Mouse (Mus musculus): ENCODE measurements around the gene Pdzd2. TPM values are rescaled to one million over a fixed set of nuclear protein-coding genes. Genes with fewer than 3 reads are reported as not detected.
A peak's percentile ranks its signal among the peaks of the same experiment; 100 is the strongest.

Gene Pdzd2
- polyA plus RNA-seq, 1 experiment from 2014 or later, result 29.0 TPM

DNA sequence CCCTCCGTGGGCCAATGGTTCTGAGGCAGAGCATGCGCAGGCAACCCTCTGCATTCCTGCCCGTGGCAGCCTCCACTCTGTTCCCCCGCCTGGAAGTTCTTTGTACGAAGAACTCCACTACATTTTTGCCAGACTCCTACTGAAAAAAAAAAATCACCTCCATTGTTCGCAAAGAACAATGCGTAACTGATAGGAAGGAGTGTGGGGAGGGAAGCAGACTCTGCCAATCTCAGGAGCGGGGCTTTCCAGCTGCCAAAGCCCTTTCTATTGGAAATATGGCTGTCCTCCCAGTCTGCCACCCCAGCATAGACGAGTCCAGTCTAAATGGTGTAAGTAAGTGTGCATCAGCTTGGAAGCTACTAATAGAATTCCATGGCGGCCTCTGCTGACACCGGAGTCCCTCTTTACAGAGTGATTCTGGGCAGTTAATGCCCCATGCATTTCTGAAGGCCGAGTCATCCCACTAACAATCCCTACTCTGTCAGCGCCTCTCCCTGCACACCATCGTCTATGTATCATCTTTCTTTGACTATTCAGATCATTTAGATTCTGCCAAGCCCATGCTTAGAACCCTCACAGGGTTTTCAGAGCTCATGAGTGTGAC, 221.3 kb downstream of the Pdzd2 start:
- ATAC-seq (ENCODE audit: low FRiP score, low TSS enrichment), result no peak
- no peaks in the 10 kb centered on the region for H3K27me3 ChIP-seq (ENCODE audit: insufficient read depth, low read length)
- H3K27ac ChIP-seq (ENCODE audit: low read length), result peak overlapping the region; percentile 76; the same call in 1 of the 2 replicates
- no peak overlapping the region; the same call in 1 of the 2 replicates for H3K9ac ChIP-seq (replicated peaks; ENCODE audit: low read length)
- H3K4me2 ChIP-seq (replicated peaks; ENCODE audit: low read depth, low read length), result no peak overlapping the region
- H3K9me3 ChIP-seq (ENCODE audit: low read length), result no peaks in the 10 kb centered on the region
- peaks cover 3% of the 10 kb centered on the region; the same call in 1 of the 2 replicates for H3K36me3 ChIP-seq (ENCODE audit: insufficient read depth, low read length)
- no peak overlapping the region for H3K4me3 ChIP-seq (ENCODE audit: low read length)
- 48% methylated on average over 14 of the region's 14 CpGs for WGBS
- H3K4me1 ChIP-seq (ENCODE audit: insufficient read depth, low read length), result peaks cover 29% of the 10 kb centered on the region

DNA sequence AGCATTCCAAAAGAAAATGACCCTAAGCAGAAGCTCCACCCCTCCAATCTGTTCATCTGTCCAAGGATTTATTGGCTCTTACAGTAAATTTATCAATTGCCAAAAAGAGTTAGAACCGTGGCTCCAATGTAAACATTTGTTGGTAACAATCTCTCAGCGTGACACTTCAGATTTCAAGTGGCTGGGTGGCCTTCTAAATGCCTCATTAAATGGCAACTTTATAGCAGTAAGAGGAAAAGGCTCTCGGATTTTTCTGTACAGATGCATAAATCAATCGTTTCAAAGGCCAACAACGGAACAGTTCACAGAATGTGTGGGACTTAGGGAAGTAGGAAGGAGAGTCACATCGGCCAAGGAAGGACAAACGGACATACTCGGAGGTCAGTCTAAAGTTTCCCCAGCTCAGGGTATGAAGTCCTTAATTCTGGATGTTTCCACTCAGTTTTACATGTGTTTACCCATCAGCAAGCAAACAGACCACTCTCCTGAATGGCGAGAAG, 222.4 kb downstream of the Pdzd2 start:
- no peaks in the 10 kb centered on the region for H3K9me3 ChIP-seq (ENCODE audit: low read length)
- H3K4me2 ChIP-seq (replicated peaks; ENCODE audit: low read depth, low read length), result no peak overlapping the region
- H3K4me1 ChIP-seq (ENCODE audit: insufficient read depth, low read length), result peaks cover 29% of the 10 kb centered on the region
- 17% methylated on average over 9 of the region's 9 CpGs for WGBS
- peak; percentile 74 for ATAC-seq (ENCODE audit: low FRiP score, low TSS enrichment)
- H3K36me3 ChIP-seq (ENCODE audit: insufficient read depth, low read length), result peaks cover 3% of the 10 kb centered on the region; the same call in 1 of the 2 replicates
- H3K9ac ChIP-seq (replicated peaks; ENCODE audit: low read length), result no peak overlapping the region
- no peak overlapping the region for H3K4me3 ChIP-seq (ENCODE audit: low read length)
- no peaks in the 10 kb centered on the region for H3K27me3 ChIP-seq (ENCODE audit: insufficient read depth, low read length)
- peak overlapping the region; percentile 76 for H3K27ac ChIP-seq (ENCODE audit: low read length)

DNA sequence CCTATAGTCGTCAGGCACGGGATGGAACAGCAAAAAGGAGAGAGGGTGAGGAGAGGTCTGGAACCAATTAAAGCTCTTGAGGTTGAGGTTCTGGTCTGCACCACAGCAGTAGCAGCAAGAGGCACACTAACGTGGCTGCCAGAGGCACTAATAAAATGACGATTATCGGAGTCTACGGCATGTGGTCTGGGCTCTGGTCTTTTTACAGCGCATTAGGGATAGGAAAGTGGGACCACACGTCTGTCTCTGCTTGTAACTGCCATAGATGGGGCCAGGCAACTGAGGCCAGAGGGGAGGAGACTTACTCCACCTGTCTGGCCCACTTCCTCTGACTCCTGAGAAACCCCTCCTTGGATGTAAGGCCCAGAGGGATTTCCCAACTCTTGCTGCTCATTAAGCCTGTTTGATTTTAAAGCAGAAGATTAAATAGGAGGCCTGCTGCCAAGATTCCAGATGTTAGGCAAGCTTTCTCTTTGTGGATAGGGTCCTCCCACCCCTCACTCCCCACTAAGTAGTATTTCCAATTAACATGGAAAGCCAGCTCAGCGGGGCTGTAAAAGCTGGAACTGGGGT, 224.4 kb downstream of the Pdzd2 start:
- H3K4me2 ChIP-seq (replicated peaks; ENCODE audit: low read depth, low read length), result no peak overlapping the region
- H3K4me1 ChIP-seq (ENCODE audit: insufficient read depth, low read length), result peaks cover 29% of the 10 kb centered on the region
- H3K4me3 ChIP-seq (ENCODE audit: low read length), result no peak overlapping the region
- H3K9me3 ChIP-seq (ENCODE audit: low read length), result no peaks in the 10 kb centered on the region
- no peak overlapping the region for H3K9ac ChIP-seq (replicated peaks; ENCODE audit: low read length)
- ATAC-seq (ENCODE audit: low FRiP score, low TSS enrichment), result no peak
- peak overlapping the region; percentile 14; the same call in 1 of the 2 replicates for H3K27ac ChIP-seq (ENCODE audit: low read length)
- 50% methylated on average over 9 of the region's 9 CpGs for WGBS
- 0 out of 2 replicates have a peak, but pooled peaks cover 3% of the 10 kb centered on the region for H3K36me3 ChIP-seq (ENCODE audit: insufficient read depth, low read length)
- H3K27me3 ChIP-seq (ENCODE audit: insufficient read depth, low read length), result no peaks in the 10 kb centered on the region

DNA sequence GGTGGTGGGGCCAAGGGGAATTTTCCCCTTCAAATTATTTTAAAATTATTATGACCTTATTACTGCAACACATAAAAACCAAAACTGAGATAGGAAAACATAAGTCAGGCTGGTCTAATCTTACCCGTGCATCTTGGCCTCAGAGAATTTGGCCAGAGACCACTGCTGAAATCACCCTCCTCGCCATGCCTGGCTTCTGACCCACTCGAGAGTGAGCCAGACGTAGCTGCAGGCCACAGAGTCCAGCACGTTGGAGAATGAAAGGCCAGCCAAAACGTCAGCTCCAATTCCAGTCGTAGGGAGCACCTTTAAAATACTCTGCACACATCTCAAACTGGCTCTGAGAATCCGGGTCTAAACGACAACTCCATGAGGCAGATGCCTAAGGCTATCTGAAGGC, 226.2 kb downstream of the Pdzd2 start:
- H3K9ac ChIP-seq (replicated peaks; ENCODE audit: low read length), result no peak overlapping the region
- no peaks in the 10 kb centered on the region for H3K9me3 ChIP-seq (ENCODE audit: low read length)
- no peak overlapping the region for H3K27ac ChIP-seq (ENCODE audit: low read length)
- peaks cover 19% of the 10 kb centered on the region for H3K4me1 ChIP-seq (ENCODE audit: insufficient read depth, low read length)
- no peak overlapping the region for H3K4me3 ChIP-seq (ENCODE audit: low read length)
- H3K4me2 ChIP-seq (replicated peaks; ENCODE audit: low read depth, low read length), result no peak overlapping the region
- 0 out of 2 replicates have a peak, but pooled peaks cover 3% of the 10 kb centered on the region for H3K36me3 ChIP-seq (ENCODE audit: insufficient read depth, low read length)
- no peak for ATAC-seq (ENCODE audit: low FRiP score, low TSS enrichment)
- no peaks in the 10 kb centered on the region for H3K27me3 ChIP-seq (ENCODE audit: insufficient read depth, low read length)
- WGBS, result 63% methylated on average over 9 of the region's 9 CpGs

DNA sequence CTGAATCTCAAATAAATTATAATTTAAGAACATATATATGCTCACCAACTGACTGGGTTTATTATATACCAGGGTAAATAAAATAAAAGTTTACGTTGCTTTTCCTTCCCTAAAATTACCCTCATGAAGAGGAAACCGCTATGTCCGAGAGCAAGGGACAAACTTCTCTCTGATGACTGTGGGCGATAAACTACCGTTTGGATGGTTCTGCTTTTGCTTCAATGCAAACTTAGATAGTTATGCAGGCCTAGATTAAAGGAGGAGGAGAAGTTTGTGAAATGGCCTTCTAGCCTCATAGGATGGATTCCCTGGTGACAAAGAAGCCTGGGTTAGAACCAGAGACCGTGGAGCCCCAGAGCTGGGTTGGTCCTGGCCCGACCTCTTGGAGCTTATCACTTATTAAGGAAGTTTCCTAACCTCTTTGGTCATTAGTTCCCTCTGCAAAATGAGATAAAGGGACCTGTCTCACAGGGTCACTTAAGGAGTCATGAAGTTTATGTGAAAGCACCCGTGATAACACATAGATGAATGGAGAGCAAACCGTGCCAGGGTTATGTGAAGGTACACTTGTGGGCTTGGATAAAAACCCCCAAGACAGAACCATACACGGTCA, 230.9 kb downstream of the Pdzd2 start:
- Histone ChIP-seq H3K27me3 (ENCODE audit: insufficient read depth, low read length) (no peaks in the 10 kb centered on the region), H3K9ac (replicated peaks; ENCODE audit: low read length) (no peak overlapping the region), H3K9me3 (ENCODE audit: low read length) (no peaks in the 10 kb centered on the region), H3K4me1 (ENCODE audit: insufficient read depth, low read length) (no peaks in the 10 kb centered on the region), H3K27ac (ENCODE audit: low read length) (no peak overlapping the region), H3K36me3 (ENCODE audit: insufficient read depth, low read length) (0 out of 2 replicates have a peak, but pooled peaks cover 3% of the 10 kb centered on the region), H3K4me2 (replicated peaks; ENCODE audit: low read depth, low read length) (no peak overlapping the region), H3K4me3 (ENCODE audit: low read length) (no peak overlapping the region)
- ATAC-seq (ENCODE audit: low FRiP score, low TSS enrichment), result no peak
- 85% methylated on average over 10 of the region's 10 CpGs for WGBS

DNA sequence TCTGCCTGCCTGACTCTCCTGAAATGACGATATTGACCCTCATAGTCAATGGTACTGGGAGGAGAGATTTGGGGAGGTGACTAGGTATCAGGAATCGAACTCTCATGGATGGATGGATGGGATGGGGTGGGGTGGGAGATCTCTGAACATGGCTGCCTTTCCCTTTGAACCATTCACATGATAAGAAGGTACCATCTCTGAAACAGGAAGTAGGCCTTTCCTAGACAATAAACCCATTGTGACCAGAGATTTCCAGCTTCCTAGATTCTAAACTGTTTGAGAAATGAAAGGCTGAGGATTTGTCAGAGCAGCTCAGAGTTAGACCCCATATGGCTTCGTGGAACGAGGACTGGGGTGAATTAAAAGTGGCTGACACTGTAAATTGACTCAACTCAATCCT, 232.2 kb downstream of the Pdzd2 start:
- H3K4me1 ChIP-seq (ENCODE audit: insufficient read depth, low read length), result no peaks in the 10 kb centered on the region
- H3K27me3 ChIP-seq (ENCODE audit: insufficient read depth, low read length), result no peaks in the 10 kb centered on the region
- H3K9ac ChIP-seq (replicated peaks; ENCODE audit: low read length), result no peak overlapping the region
- H3K4me3 ChIP-seq (ENCODE audit: low read length), result no peak overlapping the region
- H3K4me2 ChIP-seq (replicated peaks; ENCODE audit: low read depth, low read length), result no peak overlapping the region
- ATAC-seq (ENCODE audit: low FRiP score, low TSS enrichment), result no peak
- 0 out of 2 replicates have a peak, but pooled peaks cover 3% of the 10 kb centered on the region for H3K36me3 ChIP-seq (ENCODE audit: insufficient read depth, low read length)
- no peak overlapping the region for H3K27ac ChIP-seq (ENCODE audit: low read length)
- 76% methylated on average over 4 of the region's 4 CpGs for whole genome bisulfite sequencing
- no peaks in the 10 kb centered on the region for H3K9me3 ChIP-seq (ENCODE audit: low read length)

DNA sequence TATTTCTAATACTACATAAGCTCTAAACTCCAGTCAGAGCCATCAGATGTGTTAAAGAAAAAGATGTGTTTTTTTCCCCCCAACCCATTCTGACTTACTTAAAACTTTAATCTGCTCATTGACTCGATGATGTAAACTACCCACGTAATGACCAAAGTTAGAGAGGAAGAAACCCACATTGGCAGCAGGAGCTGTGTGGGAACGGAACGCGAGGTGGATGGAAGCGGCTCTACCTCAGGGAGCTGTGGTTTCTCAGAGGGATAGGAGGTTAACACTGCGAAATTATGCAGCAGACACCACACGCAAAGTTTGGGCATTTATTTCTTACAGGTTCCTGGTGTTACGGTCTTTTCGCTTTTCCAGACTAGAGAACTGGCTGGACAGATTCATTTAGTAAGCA, 233.2 kb downstream of the Pdzd2 start:
- Histone ChIP-seq H3K4me1 (ENCODE audit: insufficient read depth, low read length) (no peaks in the 10 kb centered on the region), H3K36me3 (ENCODE audit: insufficient read depth, low read length) (no peaks in the 10 kb centered on the region), H3K9me3 (ENCODE audit: low read length) (no peaks in the 10 kb centered on the region), H3K4me3 (ENCODE audit: low read length) (no peak overlapping the region), H3K27ac (ENCODE audit: low read length) (no peak overlapping the region), H3K9ac (replicated peaks; ENCODE audit: low read length) (no peak overlapping the region), H3K4me2 (replicated peaks; ENCODE audit: low read depth, low read length) (no peak overlapping the region), H3K27me3 (ENCODE audit: insufficient read depth, low read length) (no peaks in the 10 kb centered on the region)
- ATAC-seq (ENCODE audit: low FRiP score, low TSS enrichment), result no peak
- WGBS, result 72% methylated on average over 10 of the region's 10 CpGs

DNA sequence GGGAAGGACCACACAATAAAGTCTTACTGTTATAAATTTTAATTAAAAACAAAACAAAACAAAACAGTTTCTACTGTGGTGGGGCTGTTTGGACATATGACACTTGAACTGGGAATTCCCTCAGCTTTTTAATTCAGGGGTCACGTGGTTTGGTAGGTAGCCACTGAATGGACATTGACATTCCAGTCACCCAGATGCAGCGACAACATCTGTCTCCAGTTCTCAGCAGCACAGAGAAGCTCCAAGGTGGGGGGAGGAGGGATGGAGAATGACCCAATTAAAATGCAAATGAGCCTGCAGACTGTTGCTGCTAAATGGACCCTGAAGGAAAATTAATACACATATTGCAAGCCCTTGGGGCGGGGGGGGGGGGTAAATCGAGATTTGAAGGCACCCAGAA, 233.6 kb downstream of the Pdzd2 start:
- Histone ChIP-seq H3K27ac (ENCODE audit: low read length) (no peak overlapping the region), H3K4me1 (ENCODE audit: insufficient read depth, low read length) (no peaks in the 10 kb centered on the region), H3K9ac (replicated peaks; ENCODE audit: low read length) (no peak overlapping the region), H3K4me2 (replicated peaks; ENCODE audit: low read depth, low read length) (no peak overlapping the region), H3K4me3 (ENCODE audit: low read length) (no peak overlapping the region), H3K9me3 (ENCODE audit: low read length) (no peaks in the 10 kb centered on the region), H3K36me3 (ENCODE audit: insufficient read depth, low read length) (no peaks in the 10 kb centered on the region), H3K27me3 (ENCODE audit: insufficient read depth, low read length) (no peaks in the 10 kb centered on the region)
- 46% methylated on average over 4 of the region's 4 CpGs for WGBS
- ATAC-seq (ENCODE audit: low FRiP score, low TSS enrichment), result no peak

DNA sequence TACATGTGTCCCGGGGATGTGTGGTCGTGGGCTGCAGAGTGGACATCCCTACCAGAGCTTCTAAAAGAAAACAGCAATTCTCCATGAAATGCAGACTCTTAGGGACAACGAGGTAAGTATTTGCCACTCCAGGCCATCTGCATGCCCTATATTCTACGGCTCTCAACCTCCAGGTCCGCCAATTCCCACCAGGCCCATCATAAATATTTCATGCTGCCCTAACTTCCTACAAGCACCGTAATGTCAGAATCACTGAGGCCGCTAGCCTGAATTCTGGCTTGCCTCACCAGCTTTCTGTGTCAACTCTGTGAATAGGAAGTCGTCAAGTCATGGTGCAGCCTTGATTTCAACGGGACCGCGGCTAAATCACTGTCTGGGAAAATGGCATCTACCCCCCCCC, 234.2 kb downstream of the Pdzd2 start:
- no peaks in the 10 kb centered on the region for H3K27me3 ChIP-seq (ENCODE audit: insufficient read depth, low read length)
- no peak overlapping the region for H3K27ac ChIP-seq (ENCODE audit: low read length)
- no peak overlapping the region for H3K4me2 ChIP-seq (replicated peaks; ENCODE audit: low read depth, low read length)
- H3K9ac ChIP-seq (replicated peaks; ENCODE audit: low read length), result no peak overlapping the region
- no peak for ATAC-seq (ENCODE audit: low FRiP score, low TSS enrichment)
- H3K9me3 ChIP-seq (ENCODE audit: low read length), result no peaks in the 10 kb centered on the region
- no peak overlapping the region for H3K4me3 ChIP-seq (ENCODE audit: low read length)
- no peaks in the 10 kb centered on the region for H3K36me3 ChIP-seq (ENCODE audit: insufficient read depth, low read length)
- no peaks in the 10 kb centered on the region for H3K4me1 ChIP-seq (ENCODE audit: insufficient read depth, low read length)
- 66% methylated on average over 11 of the region's 11 CpGs for WGBS

DNA sequence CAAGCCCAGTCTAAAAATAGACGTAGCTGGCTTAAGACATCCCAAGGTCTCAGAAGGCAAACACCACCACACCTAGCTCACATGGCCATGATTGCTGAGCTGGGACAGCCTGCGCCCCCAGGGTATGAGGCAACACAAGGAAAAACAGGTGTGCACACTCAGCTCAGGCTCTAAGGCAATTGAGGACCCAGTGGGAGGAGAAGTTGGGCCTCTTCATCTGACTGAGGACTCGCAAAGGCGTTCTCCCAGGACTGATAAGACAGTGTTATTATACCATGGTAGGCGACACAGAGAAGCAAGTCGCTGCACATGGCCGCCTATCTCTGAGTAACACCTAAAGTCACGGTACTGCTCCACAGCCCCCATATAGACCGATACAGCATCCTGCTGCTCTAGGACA, 235.8 kb downstream of the Pdzd2 start:
- Histone ChIP-seq H3K27me3 (ENCODE audit: insufficient read depth, low read length) (no peaks in the 10 kb centered on the region), H3K9ac (replicated peaks; ENCODE audit: low read length) (no peak overlapping the region), H3K9me3 (ENCODE audit: low read length) (no peaks in the 10 kb centered on the region), H3K36me3 (ENCODE audit: insufficient read depth, low read length) (no peaks in the 10 kb centered on the region), H3K4me1 (ENCODE audit: insufficient read depth, low read length) (no peaks in the 10 kb centered on the region), H3K4me3 (ENCODE audit: low read length) (no peak overlapping the region), H3K4me2 (replicated peaks; ENCODE audit: low read depth, low read length) (no peak overlapping the region), H3K27ac (ENCODE audit: low read length) (no peak overlapping the region)
- ATAC-seq (ENCODE audit: low FRiP score, low TSS enrichment), result no peak
- WGBS, result 80% methylated on average over 9 of the region's 9 CpGs

Measured in kidney, embryonic 16.5 days (tissue).